Mouse (Mus musculus): Measurements from ENCODE around the gene Spock1. TPM values are rescaled to one million over a fixed set of nuclear protein-coding genes. Genes with fewer than 3 reads are reported as not detected.

Gene Spock1
- total RNA-seq, 2 experiments from 2014 or later: 0.16 to 0.17 TPM

- DNase-seq (ENCODE audit: low spot score): no peak
These were observed 236.8 kb downstream of the Spock1 start for GRCm38 (mm10) chr13:57671322-57671721.

GRCm38 (mm10) chr13:57667621-57668020 is 240.5 kb downstream of the Spock1 start:
- DNase-seq (ENCODE audit: low spot score): no peak
- intact Hi-C loops (cut with DNase I): no loop called here

More at GRCm38 (mm10) chr13:57671322-57671721, 236.8 kb downstream of the Spock1 start:
- intact Hi-C loops (cut with DNase I): no loop called here

GRCm38 (mm10) chr13:57666173-57666842 is 241.8 kb downstream of the Spock1 start:
- intact Hi-C loops (cut with DNase I): no loop called here
- DNase-seq (ENCODE audit: low spot score): no peak

- DNase-seq (ENCODE audit: low spot score): no peak
- intact Hi-C loops (cut with DNase I): no loop called here
These were observed 245.6 kb downstream of the Spock1 start for GRCm38 (mm10) chr13:57662554-57662953.

- DNase-seq (ENCODE audit: low spot score): no peak
- intact Hi-C loops (cut with DNase I): no loop called here
These were observed 247.6 kb downstream of the Spock1 start for GRCm38 (mm10) chr13:57660523-57660922.

- intact Hi-C loops (cut with DNase I): no loop called here
- no peak for DNase-seq (ENCODE audit: low spot score)
These were observed 248.3 kb downstream of the Spock1 start for GRCm38 (mm10) chr13:57659872-57660271.

GRCm38 (mm10) chr13:57656606-57657005 is 251.5 kb downstream of the Spock1 start:
- DNase-seq (ENCODE audit: low spot score): no peak
- intact Hi-C loops (cut with DNase I): no loop called here

GRCm38 (mm10) chr13:57654362-57654761 is 253.8 kb downstream of the Spock1 start:
- intact Hi-C loops (cut with DNase I): no loop called here
- DNase-seq (ENCODE audit: low spot score): no peak

GRCm38 (mm10) chr13:57651236-57651635 is 256.9 kb downstream of the Spock1 start:
- intact Hi-C loops (cut with DNase I): no loop called here
- DNase-seq (ENCODE audit: low spot score): no peak

- no peak for DNase-seq (ENCODE audit: low spot score)
- intact Hi-C loops (cut with DNase I): no loop called here
These were observed 259.3 kb downstream of the Spock1 start for GRCm38 (mm10) chr13:57648784-57649183.

GRCm38 (mm10) chr13:57647456-57647855 is 260.7 kb downstream of the Spock1 start:
- intact Hi-C loops (cut with DNase I): no loop called here
- DNase-seq (ENCODE audit: low spot score): no peak

- intact Hi-C loops (cut with DNase I): no loop called here
- DNase-seq (ENCODE audit: low spot score): no peak
These were observed 265.1 kb downstream of the Spock1 start for GRCm38 (mm10) chr13:57643036-57643435.

- intact Hi-C loops (cut with DNase I): no loop called here
- DNase-seq (ENCODE audit: low spot score): no peak
These were observed 266.5 kb downstream of the Spock1 start for GRCm38 (mm10) chr13:57641649-57642048.

GRCm38 (mm10) chr13:57640968-57641367 is 267.2 kb downstream of the Spock1 start:
- intact Hi-C loops (cut with DNase I): no loop called here
- no peak for DNase-seq (ENCODE audit: low spot score)

- DNase-seq (ENCODE audit: low spot score): no peak
- intact Hi-C loops (cut with DNase I): no loop called here
These were observed 269.3 kb downstream of the Spock1 start for GRCm38 (mm10) chr13:57638820-57639219.

GRCm38 (mm10) chr13:57637606-57638132 is 270.5 kb downstream of the Spock1 start:
- DNase-seq (ENCODE audit: low spot score): no peak
- intact Hi-C loops (cut with DNase I): no loop called here

- no peak for DNase-seq (ENCODE audit: low spot score)
- intact Hi-C loops (cut with DNase I): no loop called here
These were observed 271.0 kb downstream of the Spock1 start for GRCm38 (mm10) chr13:57637080-57637572.

GRCm38 (mm10) chr13:57636196-57637015 is 271.7 kb downstream of the Spock1 start:
- no peak for DNase-seq (ENCODE audit: low spot score)
- intact Hi-C loops (cut with DNase I): no loop called here

- intact Hi-C loops (cut with DNase I): no loop called here
- no peak for DNase-seq (ENCODE audit: low spot score)
These were observed 277.6 kb downstream of the Spock1 start for GRCm38 (mm10) chr13:57630532-57630931.

GRCm38 (mm10) chr13:57628218-57628617 is 279.9 kb downstream of the Spock1 start:
- DNase-seq (ENCODE audit: low spot score): no peak
- intact Hi-C loops (cut with DNase I): no loop called here

GRCm38 (mm10) chr13:57626434-57626833 is 281.7 kb downstream of the Spock1 start:
- no peak for DNase-seq (ENCODE audit: low spot score)
- intact Hi-C loops (cut with DNase I): no loop called here

All from heart, postnatal 25 days (tissue).